Mouse (Mus musculus): ENCODE data around the gene Npepl1. TPM values are rescaled to one million over a fixed set of nuclear protein-coding genes. Genes with fewer than 3 reads are reported as not detected.

The Npepl1 gene
- total and polyA plus RNA-seq, 3 experiments: 18.5 to 205 (median 81.5) TPM

GRCm38 (mm10) chr2:174102399-174102798, 7.8 kb upstream of the Npepl1 start:
- DNase-seq (ENCODE audit: low spot score) (no peak), ATAC-seq (ENCODE audit: extremely low read depth, insufficient number of reproducible peaks, low FRiP score, poor library complexity, severe bottlenecking) (no peak)
- H3K9me3 ChIP-seq (replicated peaks): no peaks in the 10 kb centered on the region
- no peaks in the 10 kb centered on the region for H3K27me3 ChIP-seq (ENCODE audit: insufficient read depth, low read length)
- no peak overlapping the region for H3K4me3 ChIP-seq (ENCODE audit: low read depth, low read length)
- peaks cover 2% of the 10 kb centered on the region; the same call in 1 of the 2 replicates for H3K4me1 ChIP-seq (ENCODE audit: insufficient read depth, low read depth, low read length)
- TF ChIP-seq POLR2AphosphoS5 (IDR thresholded peaks at IDR 0.05; ENCODE audit: insufficient replicate concordance, low read depth, low read length) (no peak), GATA2 (IDR thresholded peaks at IDR 0.05; ENCODE audit: borderline replicate concordance, low read depth, low read length) (no peak), GATA1 (IDR thresholded peaks at IDR 0.05; ENCODE audit: borderline replicate concordance, low read length) (no peak), CTCF (IDR thresholded peaks at IDR 0.05; ENCODE audit: low read depth, low read length) (no peak), TAL1 (conservative IDR thresholded peaks at IDR 0.05; ENCODE audit: low read depth, low read length) (no peak)
- H3K36me3 ChIP-seq (replicated peaks): peaks cover 71% of the 10 kb centered on the region

DNA sequence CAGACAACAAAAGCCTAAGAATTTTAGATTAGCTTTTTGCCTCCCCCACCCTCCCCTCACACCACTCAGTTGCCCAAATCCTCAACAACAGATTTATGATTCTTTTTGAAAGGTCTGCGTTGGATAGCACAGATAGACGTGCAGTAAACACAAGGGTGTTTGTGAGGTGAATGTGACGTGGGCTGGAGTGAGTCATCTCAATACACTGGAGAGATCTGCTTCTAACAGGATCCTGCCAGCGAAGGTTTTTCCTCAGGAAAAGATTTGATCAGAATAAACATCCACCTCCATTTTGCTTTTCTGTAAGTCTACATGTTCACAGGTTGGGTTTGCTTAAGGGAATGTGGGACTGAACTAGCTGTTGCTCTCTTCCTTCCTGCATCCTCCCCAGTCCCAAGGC, 6.6 kb upstream of the Npepl1 start:
- DNase-seq (ENCODE audit: low spot score) (no peak), ATAC-seq (ENCODE audit: extremely low read depth, insufficient number of reproducible peaks, low FRiP score, poor library complexity, severe bottlenecking) (no peak)
- no peak overlapping the region for H3K4me3 ChIP-seq (ENCODE audit: low read depth, low read length)
- H3K27me3 ChIP-seq (ENCODE audit: insufficient read depth, low read length): no peaks in the 10 kb centered on the region
- peaks cover 2% of the 10 kb centered on the region; the same call in 1 of the 2 replicates for H3K4me1 ChIP-seq (ENCODE audit: insufficient read depth, low read depth, low read length)
- no peaks in the 10 kb centered on the region for H3K9me3 ChIP-seq (replicated peaks)
- no peak for TF ChIP-seq TAL1 (conservative IDR thresholded peaks at IDR 0.05; ENCODE audit: low read depth, low read length)
- TF ChIP-seq GATA2 (IDR thresholded peaks at IDR 0.05; ENCODE audit: borderline replicate concordance, low read depth, low read length): no peak
- TF ChIP-seq CTCF (IDR thresholded peaks at IDR 0.05; ENCODE audit: low read depth, low read length): no peak
- TF ChIP-seq GATA1 (IDR thresholded peaks at IDR 0.05; ENCODE audit: borderline replicate concordance, low read length): no peak
- H3K36me3 ChIP-seq (replicated peaks): peaks cover 60% of the 10 kb centered on the region

GRCm38 (mm10) chr2:174107375-174107774, 2.8 kb upstream of the Npepl1 start:
- no peaks in the 10 kb centered on the region for H3K27me3 ChIP-seq (ENCODE audit: insufficient read depth, low read length)
- peaks cover 38% of the 10 kb centered on the region for H3K36me3 ChIP-seq (replicated peaks)
- DNase-seq (ENCODE audit: low spot score) (no peak), ATAC-seq (ENCODE audit: extremely low read depth, insufficient number of reproducible peaks, low FRiP score, poor library complexity, severe bottlenecking) (no peak)
- H3K9me3 ChIP-seq (replicated peaks): no peaks in the 10 kb centered on the region
- no peak overlapping the region for H3K4me3 ChIP-seq (ENCODE audit: low read depth, low read length)
- H3K4me1 ChIP-seq (ENCODE audit: insufficient read depth, low read depth, low read length): peaks cover 28% of the 10 kb centered on the region
- no peak for TF ChIP-seq GATA2 (IDR thresholded peaks at IDR 0.05; ENCODE audit: borderline replicate concordance, low read depth, low read length)
- TF ChIP-seq GATA1 (IDR thresholded peaks at IDR 0.05; ENCODE audit: borderline replicate concordance, low read length): no peak
- no peak for TF ChIP-seq POLR2AphosphoS5 (IDR thresholded peaks at IDR 0.05; ENCODE audit: insufficient replicate concordance, low read depth, low read length)
- no peak for TF ChIP-seq TAL1 (conservative IDR thresholded peaks at IDR 0.05; ENCODE audit: low read depth, low read length)
- no peak for TF ChIP-seq CTCF (IDR thresholded peaks at IDR 0.05; ENCODE audit: low read depth, low read length)

GRCm38 (mm10) chr2:174110783-174111549, 817 bp downstream of the Npepl1 start:
- ATAC-seq (ENCODE audit: extremely low read depth, insufficient number of reproducible peaks, low FRiP score, poor library complexity, severe bottlenecking) (peak; percentile 71), DNase-seq (ENCODE audit: low spot score) (peak; percentile 86)
- Histone ChIP-seq H3K4me1 (ENCODE audit: insufficient read depth, low read depth, low read length) (peaks cover 34% of the 10 kb centered on the region), H3K9me3 (replicated peaks) (no peaks in the 10 kb centered on the region), H3K27me3 (ENCODE audit: insufficient read depth, low read length) (no peaks in the 10 kb centered on the region), H3K4me3 (ENCODE audit: low read depth, low read length) (peak overlapping the region; percentile 86), H3K36me3 (replicated peaks) (peaks cover 51% of the 10 kb centered on the region)
- TF ChIP-seq GATA1 (IDR thresholded peaks at IDR 0.05; ENCODE audit: borderline replicate concordance, low read length): no peak
- TF ChIP-seq TAL1 (conservative IDR thresholded peaks at IDR 0.05; ENCODE audit: low read depth, low read length): no peak
- TF ChIP-seq CTCF (IDR thresholded peaks at IDR 0.05; ENCODE audit: low read depth, low read length): no peak
- no peak for TF ChIP-seq GATA2 (IDR thresholded peaks at IDR 0.05; ENCODE audit: borderline replicate concordance, low read depth, low read length)
- TF ChIP-seq POLR2AphosphoS5 (IDR thresholded peaks at IDR 0.05; ENCODE audit: insufficient replicate concordance, low read depth, low read length): no peak

DNA sequence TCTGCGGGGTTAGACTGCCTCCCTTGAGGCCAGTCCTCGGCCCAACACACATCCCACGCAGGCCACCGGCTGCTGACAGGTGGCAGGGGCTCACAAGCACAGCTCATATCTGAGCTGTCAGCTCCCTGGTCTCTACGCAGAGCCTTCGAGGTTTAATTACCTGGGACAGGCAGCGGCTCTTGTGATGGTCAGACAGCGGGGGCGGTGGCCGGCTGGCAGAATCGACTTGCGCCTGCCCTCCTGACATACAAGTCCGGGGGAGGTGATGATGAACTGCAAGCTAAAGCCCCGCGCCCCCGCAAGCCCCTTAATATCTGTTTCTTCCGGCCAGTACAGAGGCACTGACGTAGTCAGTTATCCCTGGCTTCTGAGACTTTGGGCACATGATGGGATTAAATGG, 2.8 kb downstream of the Npepl1 start:
- no peak for TF ChIP-seq GATA1 (IDR thresholded peaks at IDR 0.05; ENCODE audit: borderline replicate concordance, low read length)
- no peak for TF ChIP-seq POLR2AphosphoS5 (IDR thresholded peaks at IDR 0.05; ENCODE audit: insufficient replicate concordance, low read depth, low read length)
- TF ChIP-seq GATA2 (IDR thresholded peaks at IDR 0.05; ENCODE audit: borderline replicate concordance, low read depth, low read length): no peak
- TF ChIP-seq CTCF (IDR thresholded peaks at IDR 0.05; ENCODE audit: low read depth, low read length): no peak
- TF ChIP-seq TAL1 (conservative IDR thresholded peaks at IDR 0.05; ENCODE audit: low read depth, low read length): no peak

DNA sequence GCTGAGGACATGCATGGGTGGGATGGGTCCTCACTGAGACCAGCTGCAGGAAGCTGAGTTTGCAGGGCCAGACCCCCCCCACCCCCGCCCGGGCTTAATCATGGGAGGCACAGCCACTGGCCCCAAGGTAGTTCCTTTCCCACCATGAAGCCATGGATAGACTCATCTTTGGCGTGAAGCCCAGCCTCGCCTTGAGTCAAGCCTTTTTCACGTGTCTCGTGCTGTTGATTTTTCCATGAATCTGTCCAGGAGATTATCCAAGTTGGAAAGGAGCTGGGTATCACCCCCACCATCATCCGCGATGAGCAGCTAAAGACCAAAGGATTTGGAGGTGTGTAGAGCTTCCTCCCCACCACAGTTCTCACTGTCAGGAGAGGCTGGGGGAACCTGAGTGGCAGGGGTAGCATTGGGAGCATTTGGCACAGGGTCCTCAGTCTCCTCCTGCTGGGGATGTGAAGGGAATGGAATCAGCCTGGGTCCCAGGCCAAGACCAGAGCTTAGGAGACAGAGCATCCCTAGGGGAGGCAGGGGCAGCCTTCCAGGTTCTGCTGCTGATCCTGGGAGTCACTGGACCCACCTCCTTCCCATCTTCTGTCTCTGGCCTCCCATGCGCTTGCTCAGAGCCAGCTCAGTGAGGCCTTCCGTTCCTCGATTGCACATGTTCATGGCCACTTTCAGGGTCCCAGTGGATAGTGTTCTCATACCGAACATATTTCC, 4.2 kb downstream of the Npepl1 start:
- Histone ChIP-seq H3K9me3 (replicated peaks) (no peaks in the 10 kb centered on the region), H3K4me3 (ENCODE audit: low read depth, low read length) (no peak overlapping the region), H3K27me3 (ENCODE audit: insufficient read depth, low read length) (no peaks in the 10 kb centered on the region), H3K4me1 (ENCODE audit: insufficient read depth, low read depth, low read length) (peaks cover 37% of the 10 kb centered on the region), H3K36me3 (replicated peaks) (peaks cover 84% of the 10 kb centered on the region)
- TF ChIP-seq GATA1 (IDR thresholded peaks at IDR 0.05; ENCODE audit: borderline replicate concordance, low read length) (no peak), TAL1 (conservative IDR thresholded peaks at IDR 0.05; ENCODE audit: low read depth, low read length) (no peak), CTCF (IDR thresholded peaks at IDR 0.05; ENCODE audit: low read depth, low read length) (no peak), POLR2AphosphoS5 (IDR thresholded peaks at IDR 0.05; ENCODE audit: insufficient replicate concordance, low read depth, low read length) (no peak), GATA2 (IDR thresholded peaks at IDR 0.05; ENCODE audit: borderline replicate concordance, low read depth, low read length) (no peak)
- DNase-seq (ENCODE audit: low spot score): no peak
- ATAC-seq (ENCODE audit: extremely low read depth, insufficient number of reproducible peaks, low FRiP score, poor library complexity, severe bottlenecking): no peak

More for the DNA sequence above, 2.8 kb downstream of the Npepl1 start:
- Histone ChIP-seq H3K36me3 (replicated peaks) (peaks cover 70% of the 10 kb centered on the region), H3K4me3 (ENCODE audit: low read depth, low read length) (no peak overlapping the region), H3K4me1 (ENCODE audit: insufficient read depth, low read depth, low read length) (peaks cover 37% of the 10 kb centered on the region), H3K9me3 (replicated peaks) (no peaks in the 10 kb centered on the region), H3K27me3 (ENCODE audit: insufficient read depth, low read length) (no peaks in the 10 kb centered on the region)
- no peak for ATAC-seq (ENCODE audit: extremely low read depth, insufficient number of reproducible peaks, low FRiP score, poor library complexity, severe bottlenecking)
- DNase-seq (ENCODE audit: low spot score): no peak
